Mouse (Mus musculus): ENCODE results near the gene Ppp4r3a. TPM values are rescaled to one million over a fixed set of nuclear protein-coding genes. Genes with fewer than 3 reads are reported as not detected.
A peak's percentile ranks its signal among the peaks of the same experiment; 100 is the strongest.
"Not testable (repeated sequence)": the region's sequence is repeated elsewhere in the genome, so short reads cannot be mapped to it uniquely, and the experiment has no call there.

The Ppp4r3a gene
- polyA plus RNA-seq, 1 experiment from 2014 or later: 68.5 TPM

GRCm38 (mm10) chr12:101019031-101019430 is 64.5 kb downstream of the Ppp4r3a start:
- Histone ChIP-seq H3K4me2 (no peak overlapping the region; the same call in 1 of the 2 replicates), H3K36me3 (ENCODE audit: control insufficient read depth, insufficient read depth, low read length) (peaks cover 18% of the 10 kb centered on the region; the same call in 1 of the 2 replicates), H3K9ac (ENCODE audit: low read length) (no peak overlapping the region), H3K4me3 (ENCODE audit: low read depth, low read length) (no peak overlapping the region), H3K4me1 (ENCODE audit: control insufficient read depth, insufficient read depth, low read length) (peaks cover 20% of the 10 kb centered on the region), H3K27ac (ENCODE audit: low read depth, low read length) (no peak overlapping the region), H3K9me3 (ENCODE audit: control insufficient read depth, low read length) (no peaks in the 10 kb centered on the region), H3K27me3 (ENCODE audit: control insufficient read depth, insufficient read depth, low read length) (no peaks in the 10 kb centered on the region)
- ATAC-seq (ENCODE audit: low FRiP score) (peak; percentile 13; the same call in 1 of the 2 replicates), DNase-seq (ENCODE audit: low spot score, missing footprints) (no peak)
- 37% methylated on average over 5 of the region's 5 CpGs for WGBS

- no peaks in the 10 kb centered on the region for H3K27me3 ChIP-seq (ENCODE audit: control insufficient read depth, insufficient read depth, low read length)
- WGBS: 25% methylated on average over 6 of the region's 6 CpGs
- ATAC-seq (ENCODE audit: low FRiP score): peak; percentile 22
- peaks cover 18% of the 10 kb centered on the region; the same call in 1 of the 2 replicates for H3K36me3 ChIP-seq (ENCODE audit: control insufficient read depth, insufficient read depth, low read length)
- no peak overlapping the region for H3K27ac ChIP-seq (ENCODE audit: low read depth, low read length)
- peaks cover 25% of the 10 kb centered on the region for H3K4me1 ChIP-seq (ENCODE audit: control insufficient read depth, insufficient read depth, low read length)
- H3K4me3 ChIP-seq (ENCODE audit: low read depth, low read length): no peak overlapping the region
- H3K9ac ChIP-seq (ENCODE audit: low read length): peak overlapping the region; percentile 36
- peak overlapping the region; percentile 13; the same call in 1 of the 2 replicates for H3K4me2 ChIP-seq
- no peaks in the 10 kb centered on the region for H3K9me3 ChIP-seq (ENCODE audit: control insufficient read depth, low read length)
- no peak for DNase-seq (ENCODE audit: low spot score, missing footprints)
Observed at GRCm38 (mm10) chr12:101017971-101018371, 65.5 kb downstream of the Ppp4r3a start.

GRCm38 (mm10) chr12:101016412-101016928 is 67.0 kb downstream of the Ppp4r3a start:
- no peak for DNase-seq (ENCODE audit: low spot score, missing footprints)
- no peak overlapping the region for H3K27ac ChIP-seq (ENCODE audit: low read depth, low read length)

GRCm38 (mm10) chr12:101015926-101016325 is 67.6 kb downstream of the Ppp4r3a start:
- Histone ChIP-seq H3K9me3 (ENCODE audit: control insufficient read depth, low read length) (no peaks in the 10 kb centered on the region), H3K9ac (ENCODE audit: low read length) (no peak overlapping the region), H3K27me3 (ENCODE audit: control insufficient read depth, insufficient read depth, low read length) (no peaks in the 10 kb centered on the region), H3K27ac (ENCODE audit: low read depth, low read length) (no peak overlapping the region), H3K4me1 (ENCODE audit: control insufficient read depth, insufficient read depth, low read length) (peaks cover 33% of the 10 kb centered on the region), H3K36me3 (ENCODE audit: control insufficient read depth, insufficient read depth, low read length) (peaks cover 6% of the 10 kb centered on the region; the same call in 1 of the 2 replicates), H3K4me3 (ENCODE audit: low read depth, low read length) (no peak overlapping the region), H3K4me2 (no peak overlapping the region)
- ATAC-seq (ENCODE audit: low FRiP score) (no peak), DNase-seq (ENCODE audit: low spot score, missing footprints) (no peak)
- WGBS: 66% methylated on average over 4 of the region's 4 CpGs

More at GRCm38 (mm10) chr12:101016412-101016928, 67.0 kb downstream of the Ppp4r3a start:
- WGBS: 43% methylated on average over 5 of the region's 5 CpGs
- peaks cover 9% of the 10 kb centered on the region; the same call in 1 of the 2 replicates for H3K36me3 ChIP-seq (ENCODE audit: control insufficient read depth, insufficient read depth, low read length)
- no peaks in the 10 kb centered on the region for H3K27me3 ChIP-seq (ENCODE audit: control insufficient read depth, insufficient read depth, low read length)
- no peaks in the 10 kb centered on the region for H3K9me3 ChIP-seq (ENCODE audit: control insufficient read depth, low read length)
- no peak overlapping the region for H3K9ac ChIP-seq (ENCODE audit: low read length)
- H3K4me1 ChIP-seq (ENCODE audit: control insufficient read depth, insufficient read depth, low read length): peaks cover 33% of the 10 kb centered on the region
- H3K4me2 ChIP-seq: no peak overlapping the region
- H3K4me3 ChIP-seq (ENCODE audit: low read depth, low read length): no peak overlapping the region
- ATAC-seq (ENCODE audit: low FRiP score): no peak

- ATAC-seq (ENCODE audit: low FRiP score) (no peak), DNase-seq (ENCODE audit: low spot score, missing footprints) (no peak)
- no peak overlapping the region for H3K4me2 ChIP-seq
- no peak overlapping the region for H3K9ac ChIP-seq (ENCODE audit: low read length)
- peaks cover 33% of the 10 kb centered on the region for H3K4me1 ChIP-seq (ENCODE audit: control insufficient read depth, insufficient read depth, low read length)
- H3K27me3 ChIP-seq (ENCODE audit: control insufficient read depth, insufficient read depth, low read length): no peaks in the 10 kb centered on the region
- no peak overlapping the region for H3K4me3 ChIP-seq (ENCODE audit: low read depth, low read length)
- WGBS: 89% methylated on average over 11 of the region's 11 CpGs
- H3K9me3 ChIP-seq (ENCODE audit: control insufficient read depth, low read length): no peaks in the 10 kb centered on the region
- H3K36me3 ChIP-seq (ENCODE audit: control insufficient read depth, insufficient read depth, low read length): no peaks in the 10 kb centered on the region; the same call in 1 of the 2 replicates
- no peak overlapping the region for H3K27ac ChIP-seq (ENCODE audit: low read depth, low read length)
Observed at GRCm38 (mm10) chr12:101015165-101015560, 68.3 kb downstream of the Ppp4r3a start.

GRCm38 (mm10) chr12:101014549-101015164 is 68.8 kb downstream of the Ppp4r3a start:
- H3K36me3 ChIP-seq (ENCODE audit: control insufficient read depth, insufficient read depth, low read length): no peaks in the 10 kb centered on the region
- H3K4me3 ChIP-seq (ENCODE audit: low read depth, low read length): no peak overlapping the region
- no peaks in the 10 kb centered on the region for H3K27me3 ChIP-seq (ENCODE audit: control insufficient read depth, insufficient read depth, low read length)
- DNase-seq (ENCODE audit: low spot score, missing footprints) (no peak), ATAC-seq (ENCODE audit: low FRiP score) (no peak)
- H3K4me1 ChIP-seq (ENCODE audit: control insufficient read depth, insufficient read depth, low read length): peaks cover 33% of the 10 kb centered on the region
- H3K9ac ChIP-seq (ENCODE audit: low read length): no peak overlapping the region
- 84% methylated on average over 10 of the region's 10 CpGs for WGBS
- H3K9me3 ChIP-seq (ENCODE audit: control insufficient read depth, low read length): no peaks in the 10 kb centered on the region
- no peak overlapping the region for H3K27ac ChIP-seq (ENCODE audit: low read depth, low read length)
- H3K4me2 ChIP-seq: no peak overlapping the region

GRCm38 (mm10) chr12:101013668-101014067 is 69.8 kb downstream of the Ppp4r3a start:
- peaks cover 30% of the 10 kb centered on the region for H3K4me1 ChIP-seq (ENCODE audit: control insufficient read depth, insufficient read depth, low read length)
- not testable (repeated sequence) for H3K9ac ChIP-seq (ENCODE audit: low read length); DNase-seq (ENCODE audit: low spot score, missing footprints); H3K9me3 ChIP-seq (ENCODE audit: control insufficient read depth, low read length); H3K4me3 ChIP-seq (ENCODE audit: low read depth, low read length); H3K4me2 ChIP-seq; H3K27me3 ChIP-seq (ENCODE audit: control insufficient read depth, insufficient read depth, low read length); H3K36me3 ChIP-seq (ENCODE audit: control insufficient read depth, insufficient read depth, low read length); ATAC-seq (ENCODE audit: low FRiP score); H3K27ac ChIP-seq (ENCODE audit: low read depth, low read length)
- 91% methylated on average over 9 of the region's 9 CpGs for WGBS

GRCm38 (mm10) chr12:101013078-101013665 is 70.3 kb downstream of the Ppp4r3a start:
- Histone ChIP-seq H3K4me3 (ENCODE audit: low read depth, low read length) (no peak overlapping the region), H3K9ac (ENCODE audit: low read length) (0 out of 2 replicates have a peak overlapping the region, but pooled peaks have one; percentile 20), H3K27me3 (ENCODE audit: control insufficient read depth, insufficient read depth, low read length) (no peaks in the 10 kb centered on the region), H3K9me3 (ENCODE audit: control insufficient read depth, low read length) (no peaks in the 10 kb centered on the region), H3K36me3 (ENCODE audit: control insufficient read depth, insufficient read depth, low read length) (no peaks in the 10 kb centered on the region), H3K4me2 (no peak overlapping the region), H3K4me1 (ENCODE audit: control insufficient read depth, insufficient read depth, low read length) (peaks cover 29% of the 10 kb centered on the region), H3K27ac (ENCODE audit: low read depth, low read length) (no peak overlapping the region)
- ATAC-seq (ENCODE audit: low FRiP score) (no peak), DNase-seq (ENCODE audit: low spot score, missing footprints) (peak; percentile 85)
- 48% methylated on average over 8 of the region's 8 CpGs for WGBS
